Mouse (Mus musculus): ENCODE measurements around the gene Nos1ap. TPM values are rescaled to one million over a fixed set of nuclear protein-coding genes. Genes with fewer than 3 reads are reported as not detected.
A peak's percentile ranks its signal among the peaks of the same experiment; 100 is the strongest.

Nos1ap gene
- polyA plus RNA-seq, 1 experiment from 2014 or later = 16.3 TPM

- Histone ChIP-seq H3K4me1 (replicated peaks; ENCODE audit: insufficient read depth, low read length) (no peaks in the 10 kb centered on the region), H3K4me3 (replicated peaks; ENCODE audit: low read depth, low read length) (no peak overlapping the region), H3K9ac (ENCODE audit: low read depth, low read length) (no peak overlapping the region), H3K4me2 (ENCODE audit: low read length) (no peak overlapping the region), H3K9me3 (replicated peaks; ENCODE audit: low read length) (no peaks in the 10 kb centered on the region), H3K36me3 (ENCODE audit: insufficient read depth, low read length) (no peaks in the 10 kb centered on the region), H3K27me3 (ENCODE audit: insufficient read depth, low read length) (no peaks in the 10 kb centered on the region), H3K27ac (no peak overlapping the region)
- no peak for TF ChIP-seq CTCF (IDR thresholded peaks at IDR 0.05; ENCODE audit: low read depth)
- ATAC-seq (replicated peaks; ENCODE audit: low FRiP score, low read depth) (no peak), DNase-seq (ENCODE audit: low spot score) (no peak)
- WGBS = 75% methylated on average over 2 of the region's 2 CpGs
Observed at GRCm38 (mm10) chr1:170373750-170374149, 215.9 kb downstream of the Nos1ap start.

GRCm38 (mm10) chr1:170371191-170371792 lies 218.4 kb downstream of the Nos1ap start:
- Histone ChIP-seq H3K36me3 (ENCODE audit: insufficient read depth, low read length) (no peaks in the 10 kb centered on the region), H3K27ac (no peak overlapping the region), H3K4me1 (replicated peaks; ENCODE audit: insufficient read depth, low read length) (no peaks in the 10 kb centered on the region), H3K27me3 (ENCODE audit: insufficient read depth, low read length) (no peaks in the 10 kb centered on the region), H3K4me3 (replicated peaks; ENCODE audit: low read depth, low read length) (no peak overlapping the region), H3K9me3 (replicated peaks; ENCODE audit: low read length) (no peaks in the 10 kb centered on the region), H3K9ac (ENCODE audit: low read depth, low read length) (no peak overlapping the region), H3K4me2 (ENCODE audit: low read length) (no peak overlapping the region)
- ATAC-seq (replicated peaks; ENCODE audit: low FRiP score, low read depth) (no peak), DNase-seq (ENCODE audit: low spot score) (no peak)
- TF ChIP-seq CTCF (IDR thresholded peaks at IDR 0.05; ENCODE audit: low read depth) = no peak
- 58% methylated on average over 4 of the region's 4 CpGs for WGBS

GRCm38 (mm10) chr1:170368864-170369263 lies 220.8 kb downstream of the Nos1ap start:
- Histone ChIP-seq H3K27me3 (ENCODE audit: insufficient read depth, low read length) (no peaks in the 10 kb centered on the region), H3K4me3 (replicated peaks; ENCODE audit: low read depth, low read length) (no peak overlapping the region), H3K4me1 (replicated peaks; ENCODE audit: insufficient read depth, low read length) (no peaks in the 10 kb centered on the region), H3K9ac (ENCODE audit: low read depth, low read length) (no peak overlapping the region), H3K36me3 (ENCODE audit: insufficient read depth, low read length) (no peaks in the 10 kb centered on the region), H3K27ac (no peak overlapping the region), H3K4me2 (ENCODE audit: low read length) (no peak overlapping the region), H3K9me3 (replicated peaks; ENCODE audit: low read length) (no peaks in the 10 kb centered on the region)
- no peak for ATAC-seq (replicated peaks; ENCODE audit: low FRiP score, low read depth)
- no peak for TF ChIP-seq CTCF (IDR thresholded peaks at IDR 0.05; ENCODE audit: low read depth)
- WGBS = 78% methylated on average over 7 of the region's 7 CpGs
- no peak for DNase-seq (ENCODE audit: low spot score)

GRCm38 (mm10) chr1:170366981-170367700 lies 222.5 kb downstream of the Nos1ap start:
- no peaks in the 10 kb centered on the region for H3K27me3 ChIP-seq (ENCODE audit: insufficient read depth, low read length)
- no peak for DNase-seq (ENCODE audit: low spot score)
- no peaks in the 10 kb centered on the region for H3K36me3 ChIP-seq (ENCODE audit: insufficient read depth, low read length)

GRCm38 (mm10) chr1:170363746-170364145 lies 225.9 kb downstream of the Nos1ap start:
- Histone ChIP-seq H3K9me3 (replicated peaks; ENCODE audit: low read length) (no peaks in the 10 kb centered on the region), H3K4me2 (ENCODE audit: low read length) (no peak overlapping the region), H3K36me3 (ENCODE audit: insufficient read depth, low read length) (no peaks in the 10 kb centered on the region), H3K9ac (ENCODE audit: low read depth, low read length) (no peak overlapping the region), H3K27ac (no peak overlapping the region), H3K4me3 (replicated peaks; ENCODE audit: low read depth, low read length) (no peak overlapping the region), H3K4me1 (replicated peaks; ENCODE audit: insufficient read depth, low read length) (no peaks in the 10 kb centered on the region), H3K27me3 (ENCODE audit: insufficient read depth, low read length) (no peaks in the 10 kb centered on the region)
- no peak for DNase-seq (ENCODE audit: low spot score)
- 85% methylated on average over 3 of the region's 3 CpGs for WGBS
- ATAC-seq (replicated peaks; ENCODE audit: low FRiP score, low read depth) = no peak
- no peak for TF ChIP-seq CTCF (IDR thresholded peaks at IDR 0.05; ENCODE audit: low read depth)

More at GRCm38 (mm10) chr1:170366981-170367700, 222.5 kb downstream of the Nos1ap start:
- Histone ChIP-seq H3K4me3 (replicated peaks; ENCODE audit: low read depth, low read length) (no peak overlapping the region), H3K9me3 (replicated peaks; ENCODE audit: low read length) (no peaks in the 10 kb centered on the region), H3K4me1 (replicated peaks; ENCODE audit: insufficient read depth, low read length) (no peaks in the 10 kb centered on the region), H3K27ac (no peak overlapping the region), H3K9ac (ENCODE audit: low read depth, low read length) (no peak overlapping the region), H3K4me2 (ENCODE audit: low read length) (no peak overlapping the region)
- 78% methylated on average over 7 of the region's 7 CpGs for WGBS
- ATAC-seq (replicated peaks; ENCODE audit: low FRiP score, low read depth) = no peak
- no peak for TF ChIP-seq CTCF (IDR thresholded peaks at IDR 0.05; ENCODE audit: low read depth)

GRCm38 (mm10) chr1:170360183-170360915 lies 229.3 kb downstream of the Nos1ap start:
- H3K4me2 ChIP-seq (ENCODE audit: low read length) = no peak overlapping the region
- peak; percentile 34; the same call in 1 of the 2 replicates for TF ChIP-seq CTCF (IDR thresholded peaks at IDR 0.05; ENCODE audit: low read depth)
- no peak overlapping the region for H3K4me3 ChIP-seq (replicated peaks; ENCODE audit: low read depth, low read length)
- 29% methylated on average over 10 of the region's 10 CpGs for WGBS
- H3K27ac ChIP-seq = no peak overlapping the region
- H3K36me3 ChIP-seq (ENCODE audit: insufficient read depth, low read length) = no peaks in the 10 kb centered on the region
- DNase-seq (ENCODE audit: low spot score) (peak; percentile 19), ATAC-seq (replicated peaks; ENCODE audit: low FRiP score, low read depth) (no peak; the same call in 1 of the 2 replicates)
- H3K4me1 ChIP-seq (replicated peaks; ENCODE audit: insufficient read depth, low read length) = no peaks in the 10 kb centered on the region
- no peaks in the 10 kb centered on the region for H3K27me3 ChIP-seq (ENCODE audit: insufficient read depth, low read length)
- no peak overlapping the region for H3K9ac ChIP-seq (ENCODE audit: low read depth, low read length)
- no peaks in the 10 kb centered on the region for H3K9me3 ChIP-seq (replicated peaks; ENCODE audit: low read length)
